Mouse (Mus musculus) brain, embryonic 14.5 days (tissue): Measurements from ENCODE around the gene Kdelr3.

Source experiments
- CTCF ChIP-seq: fragments of 200-500 bp; IDR thresholded peaks from 2 replicates; pipeline ENCODE4 v1.5.1; 2012; ENCODE audit warnings: inconsistent platforms, mild to moderate bottlenecking, moderate library complexity, borderline replicate concordance; ENCODE audit not compliant: insufficient read depth, insufficient read length; ENCODE audit errors: extremely low read depth
- POLR2A ChIP-seq: fragments of 200-500 bp; IDR thresholded peaks from 2 replicates; pipeline ENCODE4 v1.6.1; 2012; ENCODE audit warnings: mild to moderate bottlenecking, inconsistent platforms, borderline replicate concordance; ENCODE audit not compliant: poor library complexity, insufficient read depth, insufficient read length, severe bottlenecking; ENCODE audit errors: extremely low read depth

GRCm38 (mm10) chr15:79470583-79470982 lies 45.6 kb upstream of the Kdelr3 start:
- TF ChIP-seq CTCF (no peak), POLR2A (no peak)
